9 mouse cellular contexts compared by ENCODE assay signal in the genomic region with DNA sequence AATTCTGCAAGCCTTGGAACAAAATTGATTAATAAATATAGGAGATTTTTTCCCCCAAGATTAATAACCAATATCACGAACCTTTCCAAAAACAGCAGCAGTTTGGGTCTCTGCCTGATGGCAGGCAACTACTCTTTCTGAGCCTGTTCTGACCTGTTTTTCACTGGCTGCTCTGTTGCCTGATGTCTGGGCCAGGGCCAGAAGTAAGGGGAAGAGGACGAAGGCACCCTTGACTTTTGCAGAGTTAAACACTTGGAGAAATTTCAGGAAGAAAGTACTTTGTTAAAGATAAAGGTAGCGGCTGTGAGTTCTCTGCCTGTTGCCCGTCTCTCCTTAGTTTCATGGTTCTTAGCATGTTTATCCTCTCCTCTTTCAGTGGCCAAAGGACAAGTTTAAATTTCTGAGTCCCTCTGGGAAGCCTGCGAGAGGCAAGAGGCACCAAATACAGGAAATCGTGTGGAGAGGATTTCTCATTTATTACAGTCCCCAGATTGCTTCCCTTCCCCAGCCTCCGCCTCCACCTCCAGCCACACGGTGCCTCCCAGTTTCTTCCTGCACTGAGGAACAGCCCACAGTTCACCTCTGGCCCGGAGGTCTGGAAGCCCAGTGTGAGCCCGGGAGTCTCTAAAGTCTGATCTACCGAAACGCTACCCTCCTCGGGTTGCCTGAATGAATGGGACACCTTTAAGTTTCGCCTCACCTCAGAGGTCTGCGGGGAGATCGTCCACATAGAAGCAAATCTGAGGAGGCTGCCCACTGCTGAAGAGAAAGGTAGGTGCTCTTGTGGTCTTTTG. TPM values are rescaled to one million over a fixed set of nuclear protein-coding genes. Genes with fewer than 3 reads are reported as not detected.
DNase-seq lines count a peak whose midpoint lies in the region; ATAC-seq and TF ChIP-seq lines count a peak whose summit lies in the region.
"Had no signal": no experiment of that assay in that cellular context is flagged by ENCODE, and none has a peak within 500 bp of the region (broad histone marks: within the 10 kb centered on the region; RNA-seq: fewer than 3 reads in every experiment).

Adgrf5 (plus strand) TSS at position 626 of the 794 bp plus-strand sequence.

- no peaks in the 10 kb centered on the region for H3K4me1 ChIP-seq in hindbrain, postnatal 0 days (ENCODE audit: insufficient read depth, low read length)
- peaks cover 22% of the 10 kb centered on the region for H3K4me1 ChIP-seq in limb, embryonic 10.5 days
- H3K4me1 ChIP-seq in neural tube, embryonic 12.5 days: peaks cover 4% of the 10 kb centered on the region; the same call in 1 of the 2 replicates

- no peak within 1 kb of the TSS for H3K27ac ChIP-seq in hindbrain, postnatal 0 days
- peak within 1 kb of the TSS; percentile 56; the same call in 1 of the 2 replicates for H3K27ac ChIP-seq in limb, embryonic 10.5 days
- no peak within 1 kb of the TSS for H3K27ac ChIP-seq in neural tube, embryonic 12.5 days
- H3K27ac ChIP-seq: hindbrain, embryonic 15.5 days had no signal

- H3K27me3 ChIP-seq in hindbrain, postnatal 0 days (ENCODE audit: insufficient read depth, low read length): no peaks in the 10 kb centered on the region
- no peaks in the 10 kb centered on the region for H3K27me3 ChIP-seq in limb, embryonic 10.5 days (ENCODE audit: low read depth, poor library complexity, severe bottlenecking)
- H3K27me3 ChIP-seq in neural tube, embryonic 12.5 days (replicated peaks): no peaks in the 10 kb centered on the region
- H3K27me3 ChIP-seq: hindbrain, embryonic 15.5 days had no signal

- 67% methylated on average over 16 of the region's 16 CpGs for WGBS in hindbrain, postnatal 0 days
- WGBS in limb, embryonic 10.5 days: 65% methylated on average over 16 of the region's 16 CpGs
- 62% methylated on average over 16 of the region's 16 CpGs for WGBS in neural tube, embryonic 12.5 days

- no peaks in the 10 kb centered on the region for H3K9me3 ChIP-seq in hindbrain, postnatal 0 days (ENCODE audit: low read length)
- no peaks in the 10 kb centered on the region for H3K9me3 ChIP-seq in limb, embryonic 10.5 days (replicated peaks)
- no peaks in the 10 kb centered on the region for H3K9me3 ChIP-seq in neural tube, embryonic 12.5 days
- H3K9me3 ChIP-seq: hindbrain, embryonic 15.5 days had no signal

- H3K4me2 ChIP-seq in hindbrain, postnatal 0 days (ENCODE audit: low read depth, low read length): 0 out of 2 replicates have a peak within 1 kb of the TSS, but pooled peaks have one; percentile 13
- no peak within 1 kb of the TSS for H3K4me2 ChIP-seq in neural tube, embryonic 12.5 days (replicated peaks)

- no peak for TF ChIP-seq CTCF in hindbrain, postnatal 0 days (IDR thresholded peaks at IDR 0.05; ENCODE audit: low read depth)

- DNase-seq in layer of hippocampus, adult 18-20 months (ENCODE audit: low spot score in 2 of 2): no peak
- DNase-seq in layer of hippocampus, adult 11-12 months (ENCODE audit: low spot score): no peak
- DNase-seq in gastrocnemius, postnatal 10 days: no peak
- no peak for DNase-seq in hindbrain, postnatal 0 days (ENCODE audit: low spot score)
- DNase-seq in limb, embryonic 10.5 days (ENCODE audit: low spot score): no peak
- DNase-seq in spleen, adult 12 weeks (ENCODE audit: low spot score): no peak
- DNase-seq in yolk sac, embryonic 10.5 days (ENCODE audit: low spot score): no peak

- H3K9ac ChIP-seq in hindbrain, postnatal 0 days (replicated peaks; ENCODE audit: low read length): no peak within 1 kb of the TSS
- no peak within 1 kb of the TSS for H3K9ac ChIP-seq in neural tube, embryonic 12.5 days
- H3K9ac ChIP-seq: hindbrain, embryonic 15.5 days had no signal

- H3K36me3 ChIP-seq in hindbrain, postnatal 0 days (ENCODE audit: insufficient read depth, low read length): no peaks in the 10 kb centered on the region
- H3K36me3 ChIP-seq in limb, embryonic 10.5 days: no peaks in the 10 kb centered on the region
- H3K36me3 ChIP-seq in neural tube, embryonic 12.5 days: no peaks in the 10 kb centered on the region
- H3K36me3 ChIP-seq: hindbrain, embryonic 15.5 days had no signal

- no peak for ATAC-seq in hindbrain, postnatal 0 days
- no peak for ATAC-seq in neural tube, embryonic 12.5 days (ENCODE audit: low FRiP score, low read depth)

- peak within 1 kb of the TSS; percentile 11 for H3K4me3 ChIP-seq in hindbrain, postnatal 0 days (ENCODE audit: low read length)
- H3K4me3 ChIP-seq in limb, embryonic 10.5 days: peak within 1 kb of the TSS; percentile 15; the same call in 1 of the 2 replicates
- no peak within 1 kb of the TSS for H3K4me3 ChIP-seq in neural tube, embryonic 12.5 days
- H3K4me3 ChIP-seq: hindbrain, embryonic 15.5 days had no signal

RNA-seq across cellular contexts. Expression of gene Adgrf5, which starts in this region (rescaled TPM):
- total RNA-seq in layer of hippocampus, adult 18-20 months (2021): 10 to 100 TPM; 28.4 to 28.7 TPM
- 10 to 100 TPM; 78.9 to 85.3 TPM for total RNA-seq in gastrocnemius, postnatal 10 days (2021)
- 17.3 and 24.1 TPM in 2 replicates for total RNA-seq in hindbrain, postnatal 0 days (2014; rRNA removed)
- 3.7 and 3.9 TPM in 2 replicates for polyA plus RNA-seq in hindbrain, postnatal 0 days (2015; fragmentation: Nextera tagmentation; extraction: Ambion mirVana)
- polyA plus RNA-seq in limb, embryonic 10.5 days (2016; fragmentation: Nextera tagmentation; extraction: Ambion mirVana): 7.2 and 10.5 TPM in 2 replicates
- polyA plus RNA-seq in neural tube, embryonic 12.5 days (2016; fragmentation: Nextera tagmentation; extraction: Ambion mirVana): 10.7 and 12.2 TPM in 2 replicates
